In the genomic region with DNA sequence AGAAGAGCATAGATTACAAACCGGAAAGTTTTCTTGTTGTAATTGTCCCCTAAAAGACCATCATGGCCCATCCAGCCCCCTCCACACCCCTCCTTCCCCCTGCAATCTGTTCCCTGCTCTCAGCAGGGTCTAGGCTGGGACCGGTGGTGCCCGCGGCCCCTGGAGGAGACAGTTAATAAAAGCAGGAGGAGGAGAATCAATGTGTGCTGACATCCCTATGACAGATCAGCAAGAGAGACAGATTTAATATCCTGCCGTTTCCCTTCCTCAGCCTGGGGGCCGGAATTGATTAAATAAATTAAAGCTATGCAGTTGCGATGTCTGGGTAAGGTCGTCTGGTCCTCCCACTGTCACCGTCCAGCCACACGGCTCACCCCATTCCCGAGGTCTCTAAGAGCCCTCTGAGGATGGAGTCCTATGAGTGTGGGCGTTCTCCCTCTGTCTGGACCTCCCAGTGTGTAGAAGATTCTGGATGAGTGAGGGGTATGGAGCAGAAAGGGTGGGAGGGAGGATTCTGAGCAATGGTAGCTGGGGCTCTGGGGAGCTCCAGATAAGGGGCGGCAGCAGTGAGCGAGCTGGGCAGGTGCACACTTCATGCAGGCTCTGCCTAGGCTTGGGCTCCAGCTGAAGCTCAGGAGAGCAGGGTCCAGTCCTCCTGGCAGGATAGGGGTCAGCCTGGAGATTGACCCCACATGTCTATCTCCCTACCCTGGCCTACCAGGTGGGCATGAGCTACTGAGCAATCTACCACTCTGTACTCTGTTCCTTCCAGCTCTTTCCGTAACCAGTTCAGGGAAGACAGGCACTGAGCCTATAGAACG, we compare ENCODE assay signal across 19 mouse cellular contexts. TPM values are rescaled to one million over a fixed set of nuclear protein-coding genes. Genes with fewer than 3 reads are reported as not detected.
A peak's percentile ranks its signal among the peaks of the same experiment; 100 is the strongest.
DNase-seq lines count a peak whose midpoint lies in the region; ATAC-seq and TF ChIP-seq lines count a peak whose summit lies in the region.
"Had no signal": no experiment of that assay in that cellular context is flagged by ENCODE, and none has a peak within 500 bp of the region (broad histone marks: within the 10 kb centered on the region; RNA-seq: fewer than 3 reads in every experiment).

No protein-coding gene starts in this region.

- H3K9me3 ChIP-seq in hindbrain, embryonic 10.5 days: no peaks in the 10 kb centered on the region
- H3K9me3 ChIP-seq in hindbrain, postnatal 0 days (ENCODE audit: low read length): no peaks in the 10 kb centered on the region
- no peaks in the 10 kb centered on the region for H3K9me3 ChIP-seq in hindbrain, embryonic 12.5 days (replicated peaks)
- no peaks in the 10 kb centered on the region for H3K9me3 ChIP-seq in midbrain, embryonic 13.5 days
- no peaks in the 10 kb centered on the region for H3K9me3 ChIP-seq in neural tube, embryonic 15.5 days (replicated peaks)
- H3K9me3 ChIP-seq: embryonic facial prominence, embryonic 12.5 days; forebrain, embryonic 10.5 days; kidney, embryonic 15.5 days; limb, embryonic 10.5 days had no signal

- H3K27ac ChIP-seq in hindbrain, embryonic 10.5 days: peak overlapping the region; percentile 43
- no peak overlapping the region for H3K27ac ChIP-seq in hindbrain, postnatal 0 days
- peak overlapping the region; percentile 79 for H3K27ac ChIP-seq in hindbrain, embryonic 12.5 days
- H3K27ac ChIP-seq in midbrain, embryonic 13.5 days: peak overlapping the region; percentile 67
- no peak overlapping the region for H3K27ac ChIP-seq in neural tube, embryonic 15.5 days (replicated peaks)
- H3K27ac ChIP-seq: embryonic facial prominence, embryonic 12.5 days; forebrain, embryonic 10.5 days; kidney, embryonic 15.5 days; limb, embryonic 10.5 days had no signal

- TF ChIP-seq CTCF in hindbrain, postnatal 0 days (IDR thresholded peaks at IDR 0.05; ENCODE audit: low read depth): no peak

- WGBS in hindbrain, embryonic 10.5 days: 56% methylated on average over 16 of the region's 16 CpGs
- WGBS in hindbrain, postnatal 0 days: 40% methylated on average over 16 of the region's 16 CpGs
- WGBS in hindbrain, embryonic 12.5 days: 48% methylated on average over 16 of the region's 16 CpGs
- WGBS in midbrain, embryonic 13.5 days: 45% methylated on average over 16 of the region's 16 CpGs
- 32% methylated on average over 16 of the region's 16 CpGs for WGBS in neural tube, embryonic 15.5 days

- no peak overlapping the region for H3K4me3 ChIP-seq in hindbrain, embryonic 10.5 days
- no peak overlapping the region for H3K4me3 ChIP-seq in hindbrain, postnatal 0 days (ENCODE audit: low read length)
- no peak overlapping the region for H3K4me3 ChIP-seq in hindbrain, embryonic 12.5 days
- no peak overlapping the region for H3K4me3 ChIP-seq in midbrain, embryonic 13.5 days (replicated peaks)
- no peak overlapping the region for H3K4me3 ChIP-seq in neural tube, embryonic 15.5 days (replicated peaks)
- H3K4me3 ChIP-seq: embryonic facial prominence, embryonic 12.5 days; forebrain, embryonic 10.5 days; kidney, embryonic 15.5 days; limb, embryonic 10.5 days had no signal

- no peak for ATAC-seq in hindbrain, postnatal 0 days
- ATAC-seq in hindbrain, embryonic 12.5 days (ENCODE audit: low FRiP score): peak; percentile 84
- peak; percentile 67 for ATAC-seq in midbrain, embryonic 13.5 days
- ATAC-seq in neural tube, embryonic 15.5 days (ENCODE audit: low FRiP score): peak; percentile 29; the same call in 1 of the 2 replicates

- no peaks in the 10 kb centered on the region for H3K36me3 ChIP-seq in hindbrain, embryonic 10.5 days
- H3K36me3 ChIP-seq in hindbrain, postnatal 0 days (ENCODE audit: insufficient read depth, low read length): no peaks in the 10 kb centered on the region
- no peaks in the 10 kb centered on the region for H3K36me3 ChIP-seq in hindbrain, embryonic 12.5 days
- no peaks in the 10 kb centered on the region for H3K36me3 ChIP-seq in midbrain, embryonic 13.5 days
- H3K36me3 ChIP-seq in neural tube, embryonic 15.5 days: no peaks in the 10 kb centered on the region
- H3K36me3 ChIP-seq: embryonic facial prominence, embryonic 12.5 days; forebrain, embryonic 10.5 days; kidney, embryonic 15.5 days; limb, embryonic 10.5 days had no signal

- peaks cover 48% of the 10 kb centered on the region for H3K4me1 ChIP-seq in hindbrain, embryonic 10.5 days (replicated peaks)
- peaks cover 27% of the 10 kb centered on the region for H3K4me1 ChIP-seq in hindbrain, postnatal 0 days (ENCODE audit: insufficient read depth, low read length)
- H3K4me1 ChIP-seq in hindbrain, embryonic 12.5 days: peaks cover 52% of the 10 kb centered on the region
- H3K4me1 ChIP-seq in midbrain, embryonic 13.5 days (replicated peaks): peaks cover 50% of the 10 kb centered on the region
- H3K4me1 ChIP-seq in neural tube, embryonic 15.5 days: peaks cover 45% of the 10 kb centered on the region
- H3K4me1 ChIP-seq: embryonic facial prominence, embryonic 12.5 days had no signal

- no peak for DNase-seq in hindbrain, embryonic 10.5 days (ENCODE audit: low spot score)
- no peak for DNase-seq in hindbrain, postnatal 0 days (ENCODE audit: low spot score)
- DNase-seq in layer of hippocampus, adult 11-12 months (ENCODE audit: low spot score): no peak
- no peak for DNase-seq in lung, postnatal 14 days
- DNase-seq: adrenal gland, adult 8-10 months; B cell, adult 2 months; cerebellum, adult 11 months; cerebellum, postnatal 25 days; gastrocnemius, postnatal 25 days; lung, embryonic 14.5 days; right cerebral cortex, postnatal 25 days had no signal

- no peak overlapping the region for H3K4me2 ChIP-seq in hindbrain, postnatal 0 days (ENCODE audit: low read depth, low read length)
- no peak overlapping the region for H3K4me2 ChIP-seq in hindbrain, embryonic 12.5 days (replicated peaks)
- H3K4me2 ChIP-seq in midbrain, embryonic 13.5 days (replicated peaks): no peak overlapping the region
- H3K4me2 ChIP-seq in neural tube, embryonic 15.5 days: no peak overlapping the region
- H3K4me2 ChIP-seq: embryonic facial prominence, embryonic 12.5 days; kidney, embryonic 15.5 days; liver, embryonic 11.5 days; lung, embryonic 14.5 days had no signal

- H3K27me3 ChIP-seq in hindbrain, embryonic 10.5 days (ENCODE audit: insufficient read depth, poor library complexity, severe bottlenecking): 0 out of 2 replicates have a peak, but pooled peaks cover 7% of the 10 kb centered on the region
- no peaks in the 10 kb centered on the region for H3K27me3 ChIP-seq in hindbrain, postnatal 0 days (ENCODE audit: insufficient read depth, low read length)
- H3K27me3 ChIP-seq in hindbrain, embryonic 12.5 days: no peaks in the 10 kb centered on the region; the same call in 1 of the 2 replicates
- peaks cover 3% of the 10 kb centered on the region; the same call in 1 of the 2 replicates for H3K27me3 ChIP-seq in midbrain, embryonic 13.5 days
- H3K27me3 ChIP-seq in neural tube, embryonic 15.5 days (replicated peaks): 0 out of 2 replicates have a peak, but pooled peaks cover 3% of the 10 kb centered on the region
- H3K27me3 ChIP-seq: embryonic facial prominence, embryonic 12.5 days had no signal

- H3K9ac ChIP-seq in hindbrain, postnatal 0 days (replicated peaks; ENCODE audit: low read length): no peak overlapping the region
- no peak overlapping the region for H3K9ac ChIP-seq in hindbrain, embryonic 12.5 days
- H3K9ac ChIP-seq in midbrain, embryonic 13.5 days (replicated peaks): peak overlapping the region; percentile 29; the same call in 1 of the 2 replicates
- no peak overlapping the region for H3K9ac ChIP-seq in neural tube, embryonic 15.5 days (replicated peaks)
- H3K9ac ChIP-seq: embryonic facial prominence, embryonic 12.5 days; kidney, embryonic 15.5 days; lung, embryonic 14.5 days had no signal

RNA-seq across cellular contexts. Expression of a gene that starts 24.7 kb away (rescaled TPM):
- polyA plus RNA-seq in hindbrain, embryonic 10.5 days (2016; fragmentation: Nextera tagmentation; extraction: Ambion mirVana): 3.7 and 10.7 TPM in 2 replicates
- 31.6 and 53.0 TPM in 2 replicates for total RNA-seq in hindbrain, postnatal 0 days (2014; rRNA removed)
- polyA plus RNA-seq in hindbrain, postnatal 0 days (2015; fragmentation: Nextera tagmentation; extraction: Ambion mirVana): 7.7 and 8.4 TPM in 2 replicates
- polyA plus RNA-seq in hindbrain, embryonic 12.5 days (2016; fragmentation: Nextera tagmentation; extraction: Ambion mirVana): 13.2 and 14.7 TPM in 2 replicates
- 11.1 and 12.0 TPM in 2 replicates for polyA plus RNA-seq in midbrain, embryonic 13.5 days (2015; fragmentation: Nextera tagmentation; extraction: Ambion mirVana)
- polyA plus RNA-seq in neural tube, embryonic 15.5 days (2015; fragmentation: Nextera tagmentation; extraction: Ambion mirVana): 13.0 and 15.6 TPM in 2 replicates
- polyA plus RNA-seq: liver, embryonic 11.5 days had no signal

Comparison
In these comparisons a context has a peak if more than half of its experiments do, and no peak if none do; other contexts are left out.
1. H3K27ac ChIP-seq: peak in hindbrain, embryonic 10.5 days (single experiment), hindbrain, embryonic 12.5 days (single experiment) and midbrain, embryonic 13.5 days (single experiment); none in hindbrain, postnatal 0 days (single experiment) and neural tube, embryonic 15.5 days (single experiment).